Mouse (Mus musculus) thymus, adult 2 months (tissue): ENCODE results near the gene Slc43a2. TPM values are rescaled to one million over a fixed set of nuclear protein-coding genes. Genes with fewer than 3 reads are reported as not detected.

Experiments
- DNase-seq: peaks from one replicate; pipeline ENCODE4 v3.0.0; 2021
- H3K27ac ChIP-seq: fragments of 200-500 bp; 2 replicates; pipeline ENCODE4 v1.5.1; 2012; ENCODE audit warnings: low read length, control low read depth; ENCODE audit not compliant: control insufficient read depth, insufficient read depth
- H3K27me3 ChIP-seq: fragments of 200-500 bp; 2 replicates; pipeline ENCODE4 v1.6.1; 2012; ENCODE audit warnings: mild to moderate bottlenecking, low read length, moderate library complexity, mixed read lengths; ENCODE audit not compliant: control insufficient read depth, insufficient read depth
- H3K36me3 ChIP-seq: fragments of 200-500 bp; 2 replicates; pipeline ENCODE4 v1.6.1; 2012; ENCODE audit warnings: mild to moderate bottlenecking, low read length, moderate library complexity; ENCODE audit not compliant: control insufficient read depth, insufficient read depth
- H3K4me1 ChIP-seq: fragments of 200-500 bp; replicated peaks from 2 replicates; pipeline ENCODE4 v1.6.1; 2012; ENCODE audit warnings: low read length; ENCODE audit not compliant: control insufficient read depth, insufficient read depth
- H3K4me3 ChIP-seq: fragments of 200-500 bp; 2 replicates; pipeline ENCODE4 v1.5.1; 2012; ENCODE audit warnings: mild to moderate bottlenecking, low read length, control low read depth, moderate library complexity; ENCODE audit not compliant: control insufficient read depth, insufficient read depth
- CTCF ChIP-seq: fragments of 200-500 bp; IDR thresholded peaks from 2 replicates; pipeline ENCODE4 v1.5.1; 2012; ENCODE audit warnings: mild to moderate bottlenecking, control low read depth, low read length, moderate library complexity, borderline replicate concordance; ENCODE audit not compliant: control insufficient read depth, poor library complexity, insufficient read depth; ENCODE audit errors: extremely low read depth
- POLR2A ChIP-seq: fragments of 200-500 bp; IDR thresholded peaks from 2 replicates; pipeline ENCODE4 v1.6.1; 2012; ENCODE audit warnings: mild to moderate bottlenecking, low read length, control low read depth, moderate library complexity; ENCODE audit not compliant: control insufficient read depth, poor library complexity, insufficient read depth; ENCODE audit errors: extremely low read depth
- WGBS: fragments of 180-500 bp; shearing (Covaris S2); methylation state at CpG from one replicate; pipeline ENCODE4 v1.1.7; 2018; 5-methylcytosine and 5-hydroxymethylcytosine counted together
- polyA plus RNA-seq: library from polyadenylated mRNA; depleted of rRNA; stranded (reverse); fragments of >200 nt; gene quantifications from 2 replicates; pipeline ENCODE4 v1.2.3, GENCODE M21; 2012

Slc43a2 gene
- polyA plus RNA-seq, 1 experiment: 207 TPM

DNA sequence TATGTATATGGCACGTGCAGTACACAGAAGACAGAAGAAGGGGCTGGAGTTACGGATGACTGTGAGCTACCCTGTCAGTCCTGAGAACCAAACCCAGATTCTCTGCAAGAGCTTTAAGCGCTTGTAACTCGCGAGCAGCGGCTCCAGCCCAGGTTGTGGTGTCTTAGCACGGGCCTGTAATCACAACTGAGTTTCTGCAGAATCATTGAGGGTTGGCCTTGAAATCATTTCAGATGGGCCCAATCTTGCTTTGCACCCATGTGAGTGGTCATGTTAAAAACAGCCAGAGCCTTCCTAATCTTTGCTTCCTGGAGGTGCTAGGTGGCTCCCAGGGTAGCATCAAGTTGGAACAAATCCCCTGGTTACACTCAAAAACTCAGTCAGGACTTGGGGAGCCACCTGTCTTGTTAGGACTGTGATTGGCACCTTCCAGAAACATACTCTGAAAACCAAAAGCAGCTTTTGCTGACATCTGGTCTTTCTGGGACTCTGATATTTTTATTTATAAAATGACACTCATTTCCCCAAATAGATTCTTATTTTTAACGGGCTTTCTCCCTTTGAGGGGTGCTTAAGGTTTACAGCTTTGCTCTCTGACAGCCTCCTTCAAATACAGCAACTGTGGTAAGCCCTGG is 28.5 kb downstream of the Slc43a2 start:
- 48% methylated on average over 8 of the region's 8 CpGs for WGBS
- Histone ChIP-seq H3K4me3 (no peak overlapping the region), H3K4me1 (peaks cover 42% of the 10 kb centered on the region), H3K27ac (peak overlapping the region; percentile 93), H3K36me3 (peaks cover 28% of the 10 kb centered on the region), H3K27me3 (no peaks in the 10 kb centered on the region)
- TF ChIP-seq POLR2A (no peak), CTCF (no peak)
- DNase-seq: peak; percentile 31

DNA sequence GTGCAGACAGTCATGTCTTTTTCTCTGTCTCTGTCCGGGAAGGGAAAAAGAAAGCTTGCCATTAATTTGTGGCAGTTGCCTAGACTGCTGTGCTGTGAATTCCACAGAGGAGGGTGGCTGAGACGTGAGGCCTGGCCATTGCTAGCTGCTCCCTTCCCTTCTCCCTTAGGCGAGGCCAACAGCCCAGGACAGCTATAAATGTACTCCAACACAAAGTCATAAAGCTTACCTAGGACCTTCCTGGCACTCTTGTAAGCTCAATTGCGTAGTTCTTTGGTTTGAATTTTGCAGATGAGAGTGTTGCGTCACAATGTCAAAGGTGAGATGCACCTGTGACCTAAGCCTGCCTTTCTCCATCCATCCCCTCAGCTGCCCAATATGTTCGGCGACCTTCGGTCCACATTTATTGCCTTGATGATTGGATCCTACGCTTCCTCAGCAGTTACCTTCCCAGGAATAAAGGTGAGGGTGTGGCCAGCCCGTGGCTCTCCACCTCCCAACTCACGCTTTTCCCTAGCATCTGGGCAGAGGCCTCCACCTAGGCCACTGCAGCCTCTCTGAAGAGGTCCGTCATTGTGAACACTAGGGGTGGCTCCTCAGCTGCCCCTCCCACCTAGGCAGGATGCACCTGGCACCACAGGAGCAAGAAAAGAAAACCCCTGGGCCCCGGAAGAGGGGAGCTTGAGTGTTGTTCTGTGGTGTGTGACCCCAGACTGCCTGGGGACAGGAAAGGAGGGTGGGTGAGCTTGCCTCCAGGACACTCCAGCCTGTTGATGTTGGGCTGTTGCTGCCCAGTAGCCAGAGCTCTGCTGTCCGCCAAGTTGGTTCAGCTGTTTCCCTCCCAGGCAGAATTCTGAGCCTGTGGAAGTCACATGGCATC is 29.3 kb downstream of the Slc43a2 start:
- Histone ChIP-seq H3K4me1 (peaks cover 43% of the 10 kb centered on the region), H3K27me3 (no peaks in the 10 kb centered on the region), H3K36me3 (peaks cover 35% of the 10 kb centered on the region), H3K27ac (peak overlapping the region; percentile 93), H3K4me3 (peak overlapping the region; percentile 28)
- peak; percentile 89 for DNase-seq
- 33% methylated on average over 14 of the region's 14 CpGs for WGBS
- TF ChIP-seq CTCF (no peak), POLR2A (peak; percentile 39; the same call in 1 of the 2 replicates)

DNA sequence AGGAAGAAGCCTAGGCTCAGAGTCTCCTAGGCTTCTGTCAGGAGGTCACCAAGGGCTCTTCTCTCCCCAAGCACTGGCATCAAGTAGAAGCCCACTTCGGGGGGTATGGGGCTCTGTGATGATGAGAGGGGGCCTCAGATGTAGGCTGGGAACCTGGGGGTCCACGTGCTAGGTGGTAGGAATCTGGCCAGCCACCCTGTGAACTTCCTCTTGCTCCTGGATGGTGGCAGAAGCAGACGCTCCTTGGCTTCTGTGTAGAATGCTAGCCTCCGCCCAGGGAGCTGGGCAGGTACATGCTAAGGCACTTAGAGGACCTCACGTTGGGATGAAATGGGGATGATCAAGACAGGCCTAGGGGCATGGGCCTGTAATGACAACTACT is 29.9 kb downstream of the Slc43a2 start:
- no peak for TF ChIP-seq POLR2A
- no peak for TF ChIP-seq CTCF
- DNase-seq: no peak
- Histone ChIP-seq H3K4me3 (no peak overlapping the region), H3K4me1 (peaks cover 46% of the 10 kb centered on the region), H3K27ac (peak overlapping the region; percentile 83), H3K27me3 (no peaks in the 10 kb centered on the region), H3K36me3 (peaks cover 35% of the 10 kb centered on the region)
- WGBS: 28% methylated on average over 5 of the region's 5 CpGs

DNA sequence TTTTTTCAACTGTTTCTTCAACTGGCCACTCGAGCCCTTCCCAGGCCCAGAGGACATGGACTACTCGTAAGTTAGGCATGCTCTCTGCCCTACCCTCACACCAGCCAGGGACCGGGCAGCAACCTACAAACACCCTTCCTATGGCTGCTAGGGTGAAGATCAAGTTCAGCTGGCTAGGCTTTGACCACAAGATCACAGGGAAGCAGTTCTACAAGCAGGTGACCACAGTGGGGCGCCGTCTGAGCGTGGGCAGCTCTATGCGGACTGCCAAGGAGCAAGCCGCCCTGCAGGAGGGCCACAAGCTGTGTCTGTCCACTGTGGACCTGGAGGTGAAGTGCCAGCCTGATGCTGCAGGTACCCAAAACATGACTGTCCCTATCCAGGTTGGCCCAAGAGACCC is 31.3 kb downstream of the Slc43a2 start:
- 88% methylated on average over 8 of the region's 8 CpGs for WGBS
- no peak overlapping the region for H3K4me3 ChIP-seq
- no peak for DNase-seq
- peaks cover 40% of the 10 kb centered on the region for H3K36me3 ChIP-seq
- peaks cover 51% of the 10 kb centered on the region for H3K4me1 ChIP-seq
- no peaks in the 10 kb centered on the region for H3K27me3 ChIP-seq
- no peak for TF ChIP-seq POLR2A
- TF ChIP-seq CTCF: no peak
- H3K27ac ChIP-seq: no peak overlapping the region

DNA sequence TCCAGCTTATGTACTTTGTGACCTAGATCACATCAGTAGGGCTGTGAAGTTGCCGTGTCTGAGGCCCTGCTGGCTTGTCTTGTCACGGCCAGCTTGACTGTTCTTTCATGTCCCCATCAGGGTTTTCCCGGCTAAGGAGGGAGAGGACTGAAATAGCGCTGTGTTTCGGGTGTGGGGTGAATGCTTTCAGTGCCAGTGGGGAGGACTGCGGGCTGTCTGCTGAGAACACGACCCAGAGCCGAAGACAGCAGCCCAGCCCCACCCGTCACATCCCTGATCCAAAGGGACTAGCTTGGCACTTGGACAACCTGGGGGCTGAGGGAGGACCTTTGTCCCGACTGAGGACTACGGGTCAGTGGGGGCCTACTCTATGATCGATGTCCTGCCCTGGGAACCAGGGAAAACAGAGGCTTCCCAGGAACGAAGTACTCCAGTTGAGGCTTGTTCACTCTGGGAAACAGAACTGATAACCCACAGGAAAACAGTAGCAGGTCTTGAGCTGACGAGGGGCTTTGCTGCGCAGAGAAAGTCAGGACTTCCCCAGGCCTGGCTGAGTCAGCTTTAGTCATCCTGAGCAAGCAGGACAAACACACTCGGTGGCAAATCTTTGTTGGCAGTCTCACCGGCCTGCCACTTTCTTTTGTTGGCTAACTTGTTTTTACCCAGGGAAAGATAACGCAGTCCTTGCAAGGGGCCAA is 32.5 kb downstream of the Slc43a2 start:
- H3K27ac ChIP-seq: no peak overlapping the region
- no peak overlapping the region for H3K4me3 ChIP-seq
- TF ChIP-seq CTCF (no peak), POLR2A (no peak)
- peaks cover 56% of the 10 kb centered on the region for H3K4me1 ChIP-seq
- WGBS: 86% methylated on average over 18 of the region's 18 CpGs
- H3K36me3 ChIP-seq: peaks cover 51% of the 10 kb centered on the region
- H3K27me3 ChIP-seq: no peaks in the 10 kb centered on the region
- DNase-seq: no peak

DNA sequence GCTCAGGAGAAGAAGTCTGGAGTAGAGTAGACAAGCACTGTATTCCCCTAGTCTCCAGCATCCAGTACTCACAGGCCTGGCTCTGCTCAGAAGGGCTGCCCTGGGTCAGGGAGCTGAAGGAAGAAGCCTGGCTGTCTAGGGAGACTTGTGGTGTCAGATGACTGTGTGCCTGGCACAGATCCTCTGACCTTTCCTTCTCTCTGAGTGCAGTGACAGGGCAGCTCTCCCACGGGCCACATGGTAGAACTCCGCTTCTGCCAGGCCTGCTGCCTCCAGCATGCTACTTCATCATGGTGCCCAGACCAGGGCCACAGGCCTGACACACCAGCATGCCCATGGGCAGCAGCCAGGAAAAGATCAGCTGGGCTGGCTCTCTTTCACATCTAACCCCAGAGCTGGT is 34.4 kb downstream of the Slc43a2 start:
- Histone ChIP-seq H3K4me3 (no peak overlapping the region), H3K4me1 (peaks cover 48% of the 10 kb centered on the region), H3K27ac (no peak overlapping the region), H3K36me3 (peaks cover 60% of the 10 kb centered on the region), H3K27me3 (no peaks in the 10 kb centered on the region)
- no peak for DNase-seq
- WGBS: 82% methylated on average over 2 of the region's 2 CpGs
- TF ChIP-seq POLR2A (no peak), CTCF (no peak)
